Mouse (Mus musculus) c-Kit-positive CD71-positive TER-119-negative erythroid progenitor cells, embryonic 14.5 days (primary cell): ENCODE data around the gene Gm5089.

Experiments
- DNase-seq: peaks from one replicate; pipeline ENCODE4 v3.0.0-alpha.2; 2013; ENCODE audit warnings: low read depth

The Gm5089 gene

DNA sequence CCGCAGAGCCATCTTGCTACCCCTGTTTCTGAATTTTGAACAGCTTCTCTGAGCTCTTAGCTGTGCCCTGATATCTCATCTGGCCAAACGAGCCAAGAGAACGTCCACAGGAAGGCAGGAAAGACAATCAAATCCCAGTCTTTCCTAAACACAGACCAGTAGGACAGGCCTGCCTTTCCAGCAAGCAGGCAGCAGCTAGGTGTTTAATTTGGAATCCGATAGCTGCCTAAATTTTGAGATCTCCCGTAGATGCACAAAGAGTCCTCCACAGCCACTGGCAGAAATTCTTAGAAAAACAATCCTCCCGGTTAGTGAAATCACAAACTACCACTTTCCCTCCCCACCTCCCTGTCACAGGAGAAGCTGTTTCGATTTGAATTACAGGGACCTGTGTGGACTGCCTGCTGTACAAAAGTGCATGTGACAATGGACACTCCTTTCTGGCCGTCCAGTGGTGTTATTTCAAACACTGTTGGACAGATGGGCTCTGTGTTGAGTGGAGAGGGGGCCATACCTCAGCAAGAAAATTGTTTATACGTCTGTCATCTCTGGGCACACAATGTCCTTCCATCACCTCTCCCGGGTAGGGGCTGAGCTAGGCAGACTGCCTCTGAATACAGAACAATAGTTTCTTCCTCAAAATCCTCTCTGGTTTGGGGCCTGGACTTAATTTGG is 24.2 kb downstream of the Gm5089 start:
- DNase-seq = no peak

GRCm38 (mm10) chr14:122424441-122424840 is 26.5 kb downstream of the Gm5089 start:
- no peak for DNase-seq

DNA sequence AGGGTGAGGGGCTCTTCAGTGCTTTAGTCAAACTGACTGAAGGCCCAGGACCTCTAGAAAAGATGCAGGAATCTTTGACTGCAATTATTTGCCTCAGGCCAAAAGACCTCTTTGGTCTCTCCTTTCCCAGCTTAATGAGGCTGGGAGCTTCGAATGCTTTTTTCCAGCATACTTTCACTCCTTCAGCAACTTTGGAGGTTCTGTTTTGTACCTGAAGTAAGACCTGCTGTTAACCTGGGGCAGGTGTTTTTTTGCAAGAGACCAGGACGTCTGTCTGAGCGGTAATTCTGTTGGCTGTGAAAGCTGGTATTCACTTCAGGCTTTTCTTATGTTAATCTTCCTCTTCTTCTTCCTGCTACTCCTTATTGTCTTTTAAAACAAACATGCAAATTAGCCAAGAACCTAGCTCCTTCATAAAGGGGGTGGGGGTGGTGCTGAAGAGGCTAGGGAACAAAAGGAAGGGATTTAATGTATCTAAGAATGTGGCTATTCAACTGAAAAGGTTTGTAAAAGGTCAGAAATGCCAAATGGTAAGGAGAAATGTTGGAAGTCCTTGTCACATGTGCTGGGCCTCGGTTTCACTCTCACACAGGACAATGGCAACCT is 34.6 kb downstream of the Gm5089 start:
- no peak for DNase-seq

DNA sequence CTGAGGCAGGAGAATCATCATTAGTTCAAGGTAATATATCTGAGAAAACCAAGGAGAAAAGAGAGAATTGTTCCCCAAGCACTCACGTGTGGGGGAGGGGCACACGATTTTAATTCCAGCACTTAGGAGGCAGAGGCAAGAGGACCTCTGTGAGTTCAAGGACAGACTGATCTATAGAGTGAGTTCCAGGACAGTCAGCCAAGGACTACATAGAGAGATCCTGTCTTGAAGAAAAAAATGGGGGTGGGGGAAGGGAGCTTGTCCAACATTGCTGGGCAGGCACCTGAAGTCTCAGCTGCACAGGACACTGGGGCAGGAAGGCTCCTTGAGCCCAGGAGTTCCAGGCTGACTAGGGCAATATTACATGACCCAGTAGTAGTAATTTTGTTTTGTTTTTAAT is 36.1 kb downstream of the Gm5089 start:
- no peak for DNase-seq

DNA sequence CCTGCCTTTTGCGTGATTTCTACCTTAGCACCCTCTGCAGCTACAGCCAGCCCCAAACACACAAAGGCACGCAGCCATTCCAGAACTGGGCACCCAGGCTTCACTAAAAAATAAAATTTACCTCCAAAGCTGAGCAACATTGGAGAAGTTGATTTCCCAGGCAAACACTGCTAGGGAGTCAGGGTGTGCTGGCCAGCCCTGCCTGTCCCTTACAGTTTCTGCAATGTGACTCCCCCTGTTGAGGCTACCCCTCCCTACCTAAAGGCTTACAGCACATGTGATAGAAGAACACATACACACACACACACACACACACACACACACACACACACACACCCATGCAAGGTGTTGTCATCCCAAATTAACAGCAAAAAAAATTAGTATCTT is 37.4 kb downstream of the Gm5089 start:
- no peak for DNase-seq

- no peak for DNase-seq
Measured at GRCm38 (mm10) chr14:122412841-122413541, 37.9 kb downstream of the Gm5089 start.

DNA sequence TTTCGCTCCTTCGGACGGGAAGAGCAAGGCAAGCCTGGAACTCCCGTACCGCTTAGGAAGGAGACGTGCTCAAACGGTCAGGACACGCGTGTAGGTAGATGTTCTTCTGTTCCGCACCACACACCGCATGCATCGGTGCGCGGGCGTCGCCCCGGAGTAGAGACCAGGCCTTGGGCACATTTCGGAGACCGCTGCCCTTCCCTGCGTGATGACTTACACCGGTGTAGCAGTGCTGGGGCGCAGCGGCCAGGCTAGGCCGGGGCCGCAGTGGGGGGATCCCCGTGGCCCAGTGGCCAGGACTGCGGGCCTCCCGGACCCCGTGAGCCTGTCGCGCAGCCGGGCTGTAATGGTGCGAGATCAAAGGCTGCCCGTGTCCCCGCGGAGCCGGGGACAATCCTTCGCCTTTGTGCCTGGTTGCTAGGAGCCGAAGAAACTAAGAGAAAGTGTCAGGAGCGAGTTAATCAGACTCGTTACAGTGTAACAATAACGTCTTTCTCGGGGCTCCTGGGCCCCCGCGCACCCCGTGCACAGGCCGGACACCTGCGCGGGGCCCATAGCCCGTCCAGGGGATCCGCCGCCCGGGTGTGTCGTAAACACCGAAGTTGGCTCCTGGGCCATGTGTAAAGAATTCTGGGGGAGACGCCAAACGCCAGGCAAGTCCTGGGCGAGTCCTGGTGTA is 44.2 kb downstream of the Gm5089 start:
- DNase-seq = no peak

GRCm38 (mm10) chr14:122405897-122406540 is 44.9 kb downstream of the Gm5089 start:
- no peak for DNase-seq

GRCm38 (mm10) chr14:122405236-122405635 is 45.7 kb downstream of the Gm5089 start:
- no peak for DNase-seq

DNA sequence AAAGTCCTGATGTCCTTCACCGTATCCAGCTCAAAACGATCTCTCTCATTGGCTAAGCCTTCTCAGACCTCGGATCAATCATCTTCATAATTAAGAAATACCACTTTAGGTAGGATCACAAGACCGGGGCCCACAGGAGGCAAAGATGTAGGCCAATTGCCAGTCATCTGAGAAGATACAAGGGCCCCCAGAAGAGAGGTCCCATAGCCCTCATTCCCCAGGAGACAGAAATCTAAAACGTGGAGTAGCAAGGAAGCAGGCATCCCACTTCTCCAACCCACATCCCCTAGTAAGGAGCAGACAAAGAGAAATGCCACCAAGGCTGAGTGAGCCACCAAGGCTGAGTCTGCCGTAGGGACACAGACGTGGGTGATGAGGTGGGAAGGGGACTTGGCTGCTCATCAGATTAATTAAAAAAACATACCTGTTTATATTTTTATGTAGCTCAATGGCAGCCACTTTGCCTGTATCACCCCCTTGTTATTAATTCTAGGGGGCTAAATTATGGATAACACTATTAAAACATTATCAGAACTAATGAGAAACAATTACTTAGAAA is 46.2 kb downstream of the Gm5089 start:
- DNase-seq = no peak

GRCm38 (mm10) chr14:122403422-122403940 is 47.4 kb downstream of the Gm5089 start:
- DNase-seq = no peak

GRCm38 (mm10) chr14:122402716-122403258 is 48.1 kb downstream of the Gm5089 start:
- DNase-seq = no peak

GRCm38 (mm10) chr14:122401886-122402285 is 49.0 kb downstream of the Gm5089 start:
- DNase-seq = no peak

GRCm38 (mm10) chr14:122399906-122400305 is 51.0 kb downstream of the Gm5089 start:
- DNase-seq = no peak

DNA sequence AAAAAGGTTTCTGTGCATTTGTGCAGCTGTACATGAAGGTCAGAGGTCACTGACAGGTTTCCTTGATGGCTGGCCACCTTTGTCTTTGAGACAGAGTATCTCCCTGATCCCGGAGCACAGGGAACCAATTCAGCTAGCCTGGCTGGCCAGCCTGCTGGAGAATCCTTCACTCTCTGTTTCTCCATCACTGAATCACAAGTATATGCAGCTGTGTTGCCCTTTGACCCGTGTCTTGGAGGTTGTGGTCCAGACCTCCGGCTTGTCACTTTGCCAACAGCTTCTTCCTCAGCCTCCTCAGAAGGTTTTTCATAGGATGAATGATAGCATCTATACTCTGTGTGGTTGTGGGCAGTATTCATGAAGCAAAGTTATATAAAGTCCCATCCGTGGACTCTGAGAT is 52.2 kb downstream of the Gm5089 start:
- no peak for DNase-seq

GRCm38 (mm10) chr14:122393119-122393518 is 57.8 kb downstream of the Gm5089 start:
- DNase-seq = no peak

- DNase-seq = no peak
Measured at GRCm38 (mm10) chr14:122390935-122391334, 60.0 kb downstream of the Gm5089 start.

- no peak for DNase-seq
Measured at GRCm38 (mm10) chr14:122389684-122390370, 61.1 kb downstream of the Gm5089 start.

DNA sequence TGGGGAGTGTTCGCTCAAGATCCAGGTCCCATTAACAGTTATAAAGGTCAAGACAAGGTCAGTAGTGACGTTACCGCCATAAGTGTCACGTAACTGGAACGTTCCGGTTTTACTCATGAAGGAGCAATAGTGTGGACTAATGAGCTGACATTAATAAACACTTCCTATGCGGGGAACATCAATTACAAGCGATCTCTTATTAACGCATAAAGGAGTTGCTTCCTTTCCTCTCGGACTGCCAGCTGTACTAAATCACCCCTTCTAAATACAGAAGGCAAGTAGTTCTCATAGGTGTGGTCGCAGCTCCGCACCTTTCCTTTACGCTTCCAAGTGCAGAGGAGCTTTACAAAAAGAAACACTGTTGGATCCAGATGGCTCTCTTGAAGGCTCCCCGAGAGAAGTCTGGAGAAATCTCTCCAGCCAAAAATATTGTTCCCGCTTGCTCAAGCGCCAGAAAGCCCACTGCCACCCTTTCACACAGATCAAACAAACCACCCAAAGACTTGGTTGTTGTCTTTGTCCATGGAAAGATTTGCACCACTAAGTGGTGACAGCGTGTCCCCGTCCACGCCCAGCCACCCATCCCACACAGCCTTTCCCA is 62.4 kb downstream of the Gm5089 start:
- DNase-seq = no peak

- DNase-seq = no peak
Measured at GRCm38 (mm10) chr14:122387781-122388180, 63.1 kb downstream of the Gm5089 start.
